Mouse (Mus musculus): ENCODE data around the gene Chrna7. TPM values are rescaled to one million over a fixed set of nuclear protein-coding genes. Genes with fewer than 3 reads are reported as not detected.

The Chrna7 gene
- polyA plus RNA-seq (2014; fragmentation: Nextera tagmentation; extraction: Ambion mirVana): 1.9 and 2.2 TPM in 2 replicates

DNA sequence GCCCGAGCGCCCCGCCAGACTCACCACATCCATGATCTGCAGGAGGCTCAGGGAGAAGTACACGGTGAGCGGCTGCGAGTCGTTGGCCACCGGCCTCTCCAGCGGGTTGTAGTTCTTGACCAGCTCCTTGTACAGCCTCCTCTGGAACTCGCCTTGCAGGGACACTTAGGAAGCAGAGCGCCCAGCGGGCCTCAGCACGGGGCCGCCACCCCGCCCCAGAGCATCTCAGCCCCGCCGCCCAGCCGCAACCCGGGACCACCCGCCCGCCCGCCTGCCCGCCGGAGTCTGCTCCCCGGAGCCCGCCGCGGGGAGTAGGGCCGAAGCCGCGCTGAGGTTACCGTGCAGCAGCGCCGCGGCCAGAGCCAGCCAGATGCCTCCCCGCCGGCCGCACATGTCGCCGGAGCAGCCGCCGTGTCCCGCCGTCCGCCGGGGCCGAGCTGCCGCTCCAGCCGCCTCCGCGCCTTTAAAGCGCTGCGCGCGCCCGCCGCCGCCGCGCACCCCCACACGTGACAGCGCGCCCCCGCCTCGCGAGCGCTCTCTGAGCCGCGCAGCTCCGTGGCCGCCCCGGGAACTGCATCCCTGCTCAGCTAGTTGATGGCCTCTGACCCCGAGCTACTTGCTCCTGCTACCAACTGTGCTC is at the start of gene Chrna7:
Gene Chrna7, minus strand, starts transcription at position 486 of the 640 bp plus-strand sequence.
- peak; percentile 89 for DNase-seq (ENCODE audit: low spot score)
- H3K27me3 ChIP-seq (ENCODE audit: control insufficient read depth, insufficient read depth, low read length): no peaks in the 10 kb centered on the region
- peak; percentile 90 for ATAC-seq (replicated peaks; ENCODE audit: insufficient number of reproducible peaks, low FRiP score, low TSS enrichment, low read depth)
- H3K9me3 ChIP-seq (replicated peaks; ENCODE audit: control insufficient read depth, low read length): no peaks in the 10 kb centered on the region
- H3K36me3 ChIP-seq (replicated peaks; ENCODE audit: control insufficient read depth, insufficient read depth, low read depth, low read length): no peaks in the 10 kb centered on the region
- peak within 1 kb of the TSS; percentile 87 for H3K4me2 ChIP-seq (ENCODE audit: low read depth, low read length)
- H3K4me1 ChIP-seq (ENCODE audit: control insufficient read depth, insufficient read depth, low read length): no peaks in the 10 kb centered on the region
- 0% methylated on average over 73 of the region's 73 CpGs for WGBS
- H3K9ac ChIP-seq (replicated peaks; ENCODE audit: low read length): peak within 1 kb of the TSS; percentile 70
- H3K27ac ChIP-seq (replicated peaks; ENCODE audit: low read depth, low read length): no peak within 1 kb of the TSS
- H3K4me3 ChIP-seq (ENCODE audit: low read depth, low read length): peak within 1 kb of the TSS; percentile 68

DNA sequence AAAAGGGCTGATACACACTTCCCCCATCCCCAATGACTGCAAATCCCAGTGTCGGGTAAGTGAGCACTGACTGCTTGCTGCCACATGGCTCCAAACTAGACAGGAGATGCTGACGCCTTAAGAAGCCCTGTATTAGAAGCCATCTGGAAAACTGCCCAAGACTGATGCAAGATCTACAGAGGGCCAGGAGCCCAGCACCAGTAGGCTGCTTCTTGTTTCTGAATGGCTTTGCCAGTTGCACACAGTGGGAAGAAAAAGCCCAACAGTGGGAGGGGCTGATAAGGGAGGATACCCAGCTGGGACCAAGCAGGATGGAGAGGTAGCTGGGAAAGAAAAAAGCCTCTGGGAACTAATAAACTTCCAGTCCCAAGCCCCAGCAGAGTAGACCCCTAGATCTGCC is 37.0 kb upstream of the Chrna7 start:
- Histone ChIP-seq H3K27me3 (ENCODE audit: control insufficient read depth, insufficient read depth, low read length) (no peaks in the 10 kb centered on the region), H3K4me3 (ENCODE audit: low read depth, low read length) (no peak overlapping the region), H3K9ac (replicated peaks; ENCODE audit: low read length) (no peak overlapping the region), H3K4me1 (ENCODE audit: control insufficient read depth, insufficient read depth, low read length) (no peaks in the 10 kb centered on the region), H3K27ac (replicated peaks; ENCODE audit: low read depth, low read length) (no peak overlapping the region), H3K9me3 (replicated peaks; ENCODE audit: control insufficient read depth, low read length) (no peaks in the 10 kb centered on the region), H3K4me2 (ENCODE audit: low read depth, low read length) (no peak overlapping the region), H3K36me3 (replicated peaks; ENCODE audit: control insufficient read depth, insufficient read depth, low read depth, low read length) (no peaks in the 10 kb centered on the region)
- DNase-seq (ENCODE audit: low spot score) (no peak), ATAC-seq (replicated peaks; ENCODE audit: insufficient number of reproducible peaks, low FRiP score, low TSS enrichment, low read depth) (no peak)
- WGBS: 67% methylated on average over 2 of the region's 2 CpGs

DNA sequence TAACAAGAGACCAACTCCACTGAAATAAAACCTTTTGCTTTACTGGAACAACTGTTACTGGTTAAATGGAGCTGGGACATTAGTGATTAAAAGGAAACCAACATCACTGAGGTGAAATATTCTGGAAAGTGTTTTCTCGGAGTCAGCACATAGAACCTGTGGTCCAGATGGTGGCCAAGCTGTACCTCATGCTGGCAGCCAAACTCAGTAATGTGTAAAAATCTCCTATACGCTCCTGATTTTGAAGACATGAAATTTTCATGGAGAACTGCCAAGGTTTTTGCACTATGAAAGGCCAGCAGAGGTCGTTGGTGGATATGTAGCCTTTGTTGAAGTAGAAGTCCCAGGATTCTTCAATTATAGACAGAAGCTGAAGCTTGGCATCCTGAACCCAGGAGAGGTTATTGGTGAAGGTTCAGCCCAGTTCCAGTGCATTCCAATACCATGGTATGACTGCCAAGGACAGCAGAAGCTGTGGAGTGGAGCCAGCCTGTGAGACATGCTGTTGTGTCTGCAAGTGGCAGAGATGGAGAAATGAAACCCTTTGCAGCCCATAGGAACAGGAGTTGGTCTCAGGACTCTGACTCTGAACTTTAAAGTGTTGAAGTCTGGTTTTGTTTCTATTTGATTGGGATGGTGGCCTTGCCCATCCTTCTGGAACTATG is 25.6 kb upstream of the Chrna7 start:
- no peak for DNase-seq (ENCODE audit: low spot score)
- Histone ChIP-seq H3K36me3 (replicated peaks; ENCODE audit: control insufficient read depth, insufficient read depth, low read depth, low read length) (no peaks in the 10 kb centered on the region), H3K27ac (replicated peaks; ENCODE audit: low read depth, low read length) (no peak overlapping the region), H3K27me3 (ENCODE audit: control insufficient read depth, insufficient read depth, low read length) (no peaks in the 10 kb centered on the region), H3K4me3 (ENCODE audit: low read depth, low read length) (no peak overlapping the region), H3K4me1 (ENCODE audit: control insufficient read depth, insufficient read depth, low read length) (no peaks in the 10 kb centered on the region), H3K9me3 (replicated peaks; ENCODE audit: control insufficient read depth, low read length) (no peaks in the 10 kb centered on the region), H3K9ac (replicated peaks; ENCODE audit: low read length) (no peak overlapping the region), H3K4me2 (ENCODE audit: low read depth, low read length) (no peak overlapping the region)
- WGBS: 78% methylated on average over 3 of the region's 3 CpGs
- no peak for ATAC-seq (replicated peaks; ENCODE audit: insufficient number of reproducible peaks, low FRiP score, low TSS enrichment, low read depth)

DNA sequence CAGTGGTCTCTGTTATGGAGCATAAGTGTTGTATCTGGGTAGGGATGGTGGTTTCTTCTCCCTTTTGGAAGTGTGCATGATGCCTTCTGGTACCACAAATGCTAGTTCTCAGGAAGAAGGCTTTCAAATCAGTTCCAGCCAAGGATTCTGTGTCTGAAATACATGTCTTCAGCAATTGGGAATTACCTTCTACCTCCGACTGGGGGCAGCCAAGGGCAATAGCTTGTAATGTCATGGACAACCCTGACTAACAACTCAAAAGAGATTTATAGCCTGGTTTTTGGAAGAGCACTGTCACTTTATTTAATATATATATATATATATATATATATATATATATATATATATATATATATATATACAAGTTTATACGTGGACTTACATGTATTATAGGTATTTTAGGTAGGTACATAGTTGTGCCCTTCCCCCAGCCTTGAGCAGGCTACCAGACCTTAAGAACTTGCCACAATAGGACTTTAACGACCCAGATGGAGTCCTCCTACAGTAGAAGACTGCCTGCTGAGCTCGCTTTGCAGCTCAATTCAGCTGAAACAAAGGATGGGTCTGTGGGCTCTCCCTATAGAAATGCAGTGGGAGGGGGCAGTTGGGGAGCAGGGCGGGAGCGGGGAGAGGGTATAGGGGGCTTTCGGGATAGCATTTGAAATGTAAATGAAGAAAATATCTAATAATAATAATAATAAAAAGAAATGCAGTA is 12.9 kb upstream of the Chrna7 start:
- Histone ChIP-seq H3K4me3 (ENCODE audit: low read depth, low read length) (no peak overlapping the region), H3K4me2 (ENCODE audit: low read depth, low read length) (no peak overlapping the region), H3K4me1 (ENCODE audit: control insufficient read depth, insufficient read depth, low read length) (no peaks in the 10 kb centered on the region), H3K27ac (replicated peaks; ENCODE audit: low read depth, low read length) (no peak overlapping the region), H3K27me3 (ENCODE audit: control insufficient read depth, insufficient read depth, low read length) (no peaks in the 10 kb centered on the region), H3K9me3 (replicated peaks; ENCODE audit: control insufficient read depth, low read length) (no peaks in the 10 kb centered on the region), H3K9ac (replicated peaks; ENCODE audit: low read length) (no peak overlapping the region), H3K36me3 (replicated peaks; ENCODE audit: control insufficient read depth, insufficient read depth, low read depth, low read length) (no peaks in the 10 kb centered on the region)
- DNase-seq (ENCODE audit: low spot score): no peak
- WGBS: 32% methylated on average over 7 of the region's 7 CpGs
- no peak for ATAC-seq (replicated peaks; ENCODE audit: insufficient number of reproducible peaks, low FRiP score, low TSS enrichment, low read depth)

DNA sequence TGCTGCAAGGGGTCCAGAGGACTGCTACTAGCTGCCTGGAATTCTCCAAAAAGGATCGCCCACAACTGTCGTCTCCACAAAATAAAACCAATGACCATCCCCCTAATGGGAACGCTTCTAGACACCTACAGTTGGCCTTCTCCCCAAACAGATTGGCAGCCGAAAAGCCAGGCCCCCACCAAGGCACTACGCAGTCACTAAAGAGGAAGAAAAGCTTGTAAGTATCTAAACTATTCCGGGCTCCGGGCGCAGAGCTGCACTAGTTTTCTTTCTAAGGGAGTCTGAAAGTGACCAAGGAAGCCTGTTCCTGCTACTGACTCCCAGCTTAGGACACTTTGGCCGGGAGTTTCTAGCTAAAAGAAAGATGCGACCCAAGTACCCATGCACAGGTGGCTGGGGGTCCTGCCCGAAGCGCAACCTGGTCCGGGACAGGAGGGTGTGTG is 707 bp downstream of the Chrna7 start:
- DNase-seq (ENCODE audit: low spot score) (peak; percentile 22), ATAC-seq (replicated peaks; ENCODE audit: insufficient number of reproducible peaks, low FRiP score, low TSS enrichment, low read depth) (no peak)
- Histone ChIP-seq H3K9me3 (replicated peaks; ENCODE audit: control insufficient read depth, low read length) (no peaks in the 10 kb centered on the region), H3K36me3 (replicated peaks; ENCODE audit: control insufficient read depth, insufficient read depth, low read depth, low read length) (no peaks in the 10 kb centered on the region), H3K4me3 (ENCODE audit: low read depth, low read length) (peak overlapping the region; percentile 68), H3K9ac (replicated peaks; ENCODE audit: low read length) (peak overlapping the region; percentile 70), H3K4me1 (ENCODE audit: control insufficient read depth, insufficient read depth, low read length) (no peaks in the 10 kb centered on the region), H3K27me3 (ENCODE audit: control insufficient read depth, insufficient read depth, low read length) (no peaks in the 10 kb centered on the region), H3K27ac (replicated peaks; ENCODE audit: low read depth, low read length) (no peak overlapping the region), H3K4me2 (ENCODE audit: low read depth, low read length) (peak overlapping the region; percentile 87)
- WGBS: 3% methylated on average over 13 of the region's 13 CpGs

DNA sequence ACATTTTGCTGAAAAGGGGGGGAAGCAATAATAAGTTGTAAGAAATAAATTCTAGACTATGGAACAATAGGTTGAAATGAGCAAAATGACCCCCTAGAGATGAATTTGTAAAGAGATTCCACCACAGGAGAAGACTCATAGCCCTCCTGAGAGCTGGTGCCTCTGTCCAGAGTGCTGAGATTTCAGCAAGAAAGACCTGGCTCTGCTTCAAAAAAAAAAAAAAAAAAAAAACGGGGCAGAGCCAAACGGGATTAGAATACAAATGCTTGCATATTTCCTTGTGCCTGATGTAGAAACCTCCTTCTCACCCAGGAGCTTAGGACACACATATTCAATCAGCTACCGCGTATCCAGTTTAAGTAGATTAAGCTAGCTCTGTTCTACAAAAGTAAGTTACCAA is 2.9 kb downstream of the Chrna7 start:
- no peaks in the 10 kb centered on the region for H3K4me1 ChIP-seq (ENCODE audit: control insufficient read depth, insufficient read depth, low read length)
- H3K4me3 ChIP-seq (ENCODE audit: low read depth, low read length): no peak overlapping the region
- no peak overlapping the region for H3K4me2 ChIP-seq (ENCODE audit: low read depth, low read length)
- DNase-seq (ENCODE audit: low spot score) (peak; percentile 51), ATAC-seq (replicated peaks; ENCODE audit: insufficient number of reproducible peaks, low FRiP score, low TSS enrichment, low read depth) (no peak)
- H3K36me3 ChIP-seq (replicated peaks; ENCODE audit: control insufficient read depth, insufficient read depth, low read depth, low read length): no peaks in the 10 kb centered on the region
- WGBS: 28% methylated on average over 4 of the region's 4 CpGs
- H3K9ac ChIP-seq (replicated peaks; ENCODE audit: low read length): no peak overlapping the region
- no peaks in the 10 kb centered on the region for H3K9me3 ChIP-seq (replicated peaks; ENCODE audit: control insufficient read depth, low read length)
- H3K27me3 ChIP-seq (ENCODE audit: control insufficient read depth, insufficient read depth, low read length): no peaks in the 10 kb centered on the region
- no peak overlapping the region for H3K27ac ChIP-seq (replicated peaks; ENCODE audit: low read depth, low read length)

DNA sequence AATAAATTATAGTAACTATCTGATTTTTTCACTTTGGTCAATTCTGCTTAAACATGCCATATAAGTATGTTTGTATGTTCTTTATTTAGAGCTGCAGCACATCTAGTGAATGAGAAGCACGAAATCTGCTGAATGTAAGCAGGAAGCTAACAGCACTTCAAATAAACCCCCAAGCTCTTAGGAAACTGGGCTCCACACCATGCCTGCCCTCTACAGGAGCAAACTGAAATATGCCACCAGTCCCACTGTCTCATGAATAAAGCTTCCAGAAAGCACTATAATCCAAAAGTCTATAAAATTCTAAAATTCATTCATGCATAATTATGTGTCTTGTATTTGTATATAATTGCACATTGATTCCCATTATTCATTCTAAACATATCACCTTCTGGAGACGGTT is 5.2 kb downstream of the Chrna7 start:
- ATAC-seq (replicated peaks; ENCODE audit: insufficient number of reproducible peaks, low FRiP score, low TSS enrichment, low read depth): no peak
- Histone ChIP-seq H3K27me3 (ENCODE audit: control insufficient read depth, insufficient read depth, low read length) (no peaks in the 10 kb centered on the region), H3K4me1 (ENCODE audit: control insufficient read depth, insufficient read depth, low read length) (no peaks in the 10 kb centered on the region), H3K9me3 (replicated peaks; ENCODE audit: control insufficient read depth, low read length) (no peaks in the 10 kb centered on the region), H3K4me3 (ENCODE audit: low read depth, low read length) (no peak overlapping the region), H3K4me2 (ENCODE audit: low read depth, low read length) (no peak overlapping the region), H3K36me3 (replicated peaks; ENCODE audit: control insufficient read depth, insufficient read depth, low read depth, low read length) (no peaks in the 10 kb centered on the region), H3K9ac (replicated peaks; ENCODE audit: low read length) (no peak overlapping the region), H3K27ac (replicated peaks; ENCODE audit: low read depth, low read length) (no peak overlapping the region)
- WGBS: 74% methylated on average over 2 of the region's 2 CpGs
- DNase-seq (ENCODE audit: low spot score): peak; percentile 14

DNA sequence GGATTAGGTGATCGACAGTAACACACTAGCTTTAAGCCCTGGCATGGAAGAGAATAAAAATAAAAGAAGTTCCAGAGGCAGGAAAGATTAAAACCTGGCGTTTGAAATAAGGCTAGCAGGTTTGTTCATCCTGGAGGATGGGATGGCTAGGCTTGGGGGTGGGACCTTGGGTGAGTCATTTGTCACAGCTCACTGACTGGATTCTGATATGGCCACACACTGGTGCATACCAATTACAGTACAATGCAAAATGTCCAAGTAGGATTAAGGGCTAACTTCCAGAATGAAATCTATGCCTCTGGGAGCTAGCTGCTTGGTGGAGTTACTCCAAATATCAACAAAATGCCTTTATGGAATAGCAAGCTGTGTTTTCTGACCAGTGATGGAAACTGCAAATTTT is 16.8 kb downstream of the Chrna7 start:
- H3K4me1 ChIP-seq (ENCODE audit: control insufficient read depth, insufficient read depth, low read length): no peaks in the 10 kb centered on the region
- no peak overlapping the region for H3K27ac ChIP-seq (replicated peaks; ENCODE audit: low read depth, low read length)
- H3K4me3 ChIP-seq (ENCODE audit: low read depth, low read length): no peak overlapping the region
- no peak overlapping the region for H3K9ac ChIP-seq (replicated peaks; ENCODE audit: low read length)
- H3K27me3 ChIP-seq (ENCODE audit: control insufficient read depth, insufficient read depth, low read length): no peaks in the 10 kb centered on the region
- no peaks in the 10 kb centered on the region for H3K9me3 ChIP-seq (replicated peaks; ENCODE audit: control insufficient read depth, low read length)
- H3K4me2 ChIP-seq (ENCODE audit: low read depth, low read length): no peak overlapping the region
- WGBS: 77% methylated on average over 2 of the region's 2 CpGs
- ATAC-seq (replicated peaks; ENCODE audit: insufficient number of reproducible peaks, low FRiP score, low TSS enrichment, low read depth) (no peak), DNase-seq (ENCODE audit: low spot score) (no peak)
- no peaks in the 10 kb centered on the region for H3K36me3 ChIP-seq (replicated peaks; ENCODE audit: control insufficient read depth, insufficient read depth, low read depth, low read length)

Data from embryonic facial prominence, embryonic 11.5 days (tissue).